Mouse (Mus musculus): Measurements from ENCODE around the gene Prph.
"Not testable (repeated sequence)": the region's sequence is repeated elsewhere in the genome, so short reads cannot be mapped to it uniquely, and the experiment has no call there.

Gene Prph

GRCm38 (mm10) chr15:99033498-99034270 lies 21.3 kb upstream of the Prph start:
- no peak for DNase-seq (ENCODE audit: low spot score in 2 of 2)

- DNase-seq (ENCODE audit: low spot score in 2 of 2) = no peak
Observed at GRCm38 (mm10) chr15:99035431-99035830, 19.5 kb upstream of the Prph start.

GRCm38 (mm10) chr15:99036249-99036905 lies 18.6 kb upstream of the Prph start:
- DNase-seq (ENCODE audit: low spot score in 2 of 2) = no peak

- DNase-seq (ENCODE audit: low spot score in 2 of 2) = no peak
Observed at GRCm38 (mm10) chr15:99038025-99038424, 16.9 kb upstream of the Prph start.

- no peak for DNase-seq (ENCODE audit: low spot score in 2 of 2)
Observed at GRCm38 (mm10) chr15:99038797-99039196, 16.2 kb upstream of the Prph start.

GRCm38 (mm10) chr15:99039306-99039705 lies 15.7 kb upstream of the Prph start:
- no peak for DNase-seq (ENCODE audit: low spot score in 2 of 2)

GRCm38 (mm10) chr15:99039996-99040919 lies 14.7 kb upstream of the Prph start:
- DNase-seq (ENCODE audit: low spot score in 2 of 2) = peak in 1 of 2 experiments; percentile 11

- peak in 1 of 2 experiments; percentile 10 for DNase-seq (ENCODE audit: low spot score in 2 of 2)
Observed at GRCm38 (mm10) chr15:99040920-99041856, 13.8 kb upstream of the Prph start.

- peak in 1 of 2 experiments; percentile 9 for DNase-seq (ENCODE audit: low spot score in 2 of 2)
Observed at GRCm38 (mm10) chr15:99042334-99042733, 12.6 kb upstream of the Prph start.

- no peak for DNase-seq (ENCODE audit: low spot score in 2 of 2)
Observed at GRCm38 (mm10) chr15:99044854-99045253, 10.1 kb upstream of the Prph start.

- DNase-seq (ENCODE audit: low spot score in 2 of 2) = not testable (repeated sequence)
Observed at GRCm38 (mm10) chr15:99045734-99046133, 9.2 kb upstream of the Prph start.

- DNase-seq (ENCODE audit: low spot score in 2 of 2) = peak in 1 of 2 experiments; percentile 74
Observed at GRCm38 (mm10) chr15:99049473-99050253, 5.3 kb upstream of the Prph start.

GRCm38 (mm10) chr15:99053373-99053772 lies 1.6 kb upstream of the Prph start:
- DNase-seq (ENCODE audit: low spot score in 2 of 2) = peak in 1 of 2 experiments; percentile 11

- DNase-seq (ENCODE audit: low spot score in 2 of 2) = peak in 1 of 2 experiments; percentile 12
Observed at GRCm38 (mm10) chr15:99055511-99055961, 562 bp downstream of the Prph start.

GRCm38 (mm10) chr15:99056332-99056731 lies 1.4 kb downstream of the Prph start:
- peak; percentile 58 to 83 for DNase-seq (ENCODE audit: low spot score in 2 of 2)

GRCm38 (mm10) chr15:99065557-99066165 lies 10.7 kb downstream of the Prph start:
- DNase-seq (ENCODE audit: low spot score in 2 of 2) = no peak

GRCm38 (mm10) chr15:99071988-99072387 lies 17.0 kb downstream of the Prph start:
- no peak for DNase-seq (ENCODE audit: low spot score in 2 of 2)

- DNase-seq (ENCODE audit: low spot score in 2 of 2) = no peak
Observed at GRCm38 (mm10) chr15:99074019-99074599, 19.1 kb downstream of the Prph start, which contains the start of gene Troap. TSS of gene Troap (plus strand) at chr15:99074575.

All from spleen, postnatal 4 days (tissue).